Mouse (Mus musculus) testis, adult 2 months (tissue): ENCODE results near the gene Plxna4. TPM values are rescaled to one million over a fixed set of nuclear protein-coding genes. Genes with fewer than 3 reads are reported as not detected.

Experiments used
- H3K27ac ChIP-seq: fragments of 200-500 bp; 2 replicates; pipeline ENCODE4 v1.5.1; 2012; ENCODE audit warnings: low read depth, low read length; ENCODE audit not compliant: control insufficient read depth, insufficient read depth
- H3K27me3 ChIP-seq: fragments of 200-500 bp; 2 replicates; pipeline ENCODE4 v1.6.1; 2012; ENCODE audit warnings: mild to moderate bottlenecking, low read length, moderate library complexity; ENCODE audit not compliant: control insufficient read depth, insufficient read depth
- H3K36me3 ChIP-seq: fragments of 200-500 bp; 2 replicates; pipeline ENCODE4 v1.6.1; 2012; ENCODE audit warnings: mild to moderate bottlenecking, low read length; ENCODE audit not compliant: control insufficient read depth, insufficient read depth
- H3K4me1 ChIP-seq: fragments of 200-500 bp; 2 replicates; pipeline ENCODE4 v1.6.1; 2012; ENCODE audit warnings: low read length; ENCODE audit not compliant: control insufficient read depth, insufficient read depth
- H3K4me3 ChIP-seq: fragments of 200-500 bp; 2 replicates; pipeline ENCODE4 v1.5.1; 2012; ENCODE audit warnings: low read depth, mild to moderate bottlenecking, low read length, moderate library complexity, mixed read lengths; ENCODE audit not compliant: control insufficient read depth
- CTCF ChIP-seq: fragments of 200-500 bp; IDR thresholded peaks from 2 replicates; pipeline ENCODE4 v1.5.1; 2012; ENCODE audit warnings: low read depth, mild to moderate bottlenecking, inconsistent platforms, low read length, moderate library complexity; ENCODE audit not compliant: control insufficient read depth, insufficient read depth, insufficient replicate concordance
- POLR2A ChIP-seq: fragments of 200-500 bp; IDR thresholded peaks from 2 replicates; pipeline ENCODE4 v1.6.1; 2012; ENCODE audit warnings: low read depth, mild to moderate bottlenecking, inconsistent platforms, low read length, moderate library complexity; ENCODE audit not compliant: control insufficient read depth
- polyA plus RNA-seq: library from polyadenylated mRNA; depleted of rRNA; stranded (reverse); fragments of >200 nt; gene quantifications from 2 replicates; pipeline ENCODE4 v1.2.3, GENCODE M21; 2012

The Plxna4 gene
- polyA plus RNA-seq, 1 experiment = 0.62 TPM

DNA sequence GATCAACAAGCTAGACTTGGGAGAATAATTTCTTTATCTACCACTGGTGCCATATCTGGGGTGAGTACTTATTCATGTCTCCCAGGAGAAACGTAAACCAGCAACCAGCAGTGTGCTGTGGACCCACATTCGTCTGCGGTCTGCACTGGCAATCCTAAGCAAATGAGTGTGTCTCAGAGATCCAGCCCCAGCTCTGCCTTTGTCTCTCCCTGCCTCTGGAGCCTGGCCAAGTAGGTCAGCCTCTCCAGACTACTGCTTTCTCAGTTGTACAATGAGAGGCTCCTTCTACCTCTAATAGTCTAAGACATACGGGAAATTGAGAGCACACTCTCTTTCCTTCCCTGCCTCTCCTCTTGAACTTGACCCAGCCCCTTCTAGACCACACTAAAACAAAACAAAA is 316.5 kb downstream of the Plxna4 start:
- Histone ChIP-seq H3K4me3 (no peak overlapping the region), H3K27ac (no peak overlapping the region)
- TF ChIP-seq CTCF (no peak), POLR2A (no peak)

DNA sequence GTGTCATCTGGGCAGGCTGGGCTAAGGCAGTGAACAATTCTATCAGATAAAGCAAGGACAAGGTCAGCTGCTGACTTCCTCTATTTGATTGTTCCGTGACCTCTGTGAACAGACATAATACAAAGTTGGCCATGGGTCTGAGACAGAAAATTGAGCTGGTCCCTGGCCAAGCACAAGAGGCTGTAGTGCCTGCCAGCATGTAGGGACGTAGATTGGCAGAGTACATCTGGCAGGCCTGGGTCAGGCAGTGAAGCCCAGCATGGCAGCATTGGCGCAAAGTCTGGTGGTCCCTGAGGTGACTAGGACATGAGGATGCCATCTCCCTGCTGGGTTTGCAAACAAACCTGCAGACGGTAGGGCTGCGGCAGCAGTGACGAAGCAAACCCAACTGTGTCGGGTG is 321.9 kb downstream of the Plxna4 start:
- TF ChIP-seq CTCF (no peak), POLR2A (no peak)
- Histone ChIP-seq H3K27me3 (no peaks in the 10 kb centered on the region), H3K4me1 (no peaks in the 10 kb centered on the region), H3K4me3 (no peak overlapping the region), H3K27ac (no peak overlapping the region), H3K36me3 (no peaks in the 10 kb centered on the region)

More for the DNA sequence above, 316.5 kb downstream of the Plxna4 start:
- Histone ChIP-seq H3K4me1 (no peaks in the 10 kb centered on the region), H3K27me3 (no peaks in the 10 kb centered on the region), H3K36me3 (no peaks in the 10 kb centered on the region)

- TF ChIP-seq POLR2A (no peak), CTCF (no peak)
- no peaks in the 10 kb centered on the region for H3K36me3 ChIP-seq
- H3K4me3 ChIP-seq = no peak overlapping the region
- no peak overlapping the region for H3K27ac ChIP-seq
- no peaks in the 10 kb centered on the region for H3K4me1 ChIP-seq
- H3K27me3 ChIP-seq = no peaks in the 10 kb centered on the region
Observed at GRCm38 (mm10) chr6:32261339-32261738, 326.7 kb downstream of the Plxna4 start.

DNA sequence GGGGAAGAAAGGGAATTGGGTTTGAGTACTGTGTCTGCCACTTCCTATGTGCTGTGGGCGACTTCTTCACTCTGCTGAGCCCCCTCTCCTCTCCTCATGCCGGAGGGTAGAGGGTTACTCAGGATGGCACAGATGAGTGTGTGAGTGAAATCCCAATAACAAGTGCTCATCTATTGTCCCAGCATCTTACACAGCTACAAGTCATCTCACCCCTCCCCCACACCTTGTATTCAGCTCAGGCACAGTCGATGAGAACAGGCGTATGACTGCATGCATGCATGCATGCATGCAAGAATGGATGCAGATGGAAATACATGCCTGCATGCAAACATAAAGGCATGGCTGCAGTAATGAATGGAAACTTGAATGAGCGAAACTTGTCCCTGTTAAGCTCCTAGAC is 327.7 kb downstream of the Plxna4 start:
- Histone ChIP-seq H3K4me1 (no peaks in the 10 kb centered on the region), H3K27ac (no peak overlapping the region), H3K36me3 (no peaks in the 10 kb centered on the region), H3K4me3 (no peak overlapping the region), H3K27me3 (no peaks in the 10 kb centered on the region)
- no peak for TF ChIP-seq POLR2A
- TF ChIP-seq CTCF = no peak

DNA sequence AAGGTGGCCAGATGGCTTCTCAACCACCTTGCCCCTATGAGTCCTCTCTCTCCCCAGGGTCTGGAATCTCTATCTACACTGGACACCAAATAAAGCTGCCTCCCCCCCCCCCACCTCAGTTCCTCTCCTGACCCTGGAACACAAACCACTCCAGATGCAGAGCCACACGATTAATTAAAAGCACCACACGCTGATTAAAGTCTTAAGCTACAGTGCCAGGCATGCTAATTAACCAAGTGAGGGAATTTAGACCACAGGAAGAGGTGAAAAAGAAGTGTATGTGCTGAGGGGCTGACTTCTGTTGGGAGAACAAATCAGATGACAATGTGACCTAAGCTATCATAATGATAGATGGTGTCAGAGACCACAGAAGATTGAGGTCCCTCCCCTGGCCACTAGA is 332.8 kb downstream of the Plxna4 start:
- Histone ChIP-seq H3K27ac (no peak overlapping the region), H3K4me3 (no peak overlapping the region), H3K27me3 (no peaks in the 10 kb centered on the region), H3K4me1 (no peaks in the 10 kb centered on the region), H3K36me3 (no peaks in the 10 kb centered on the region)
- no peak for TF ChIP-seq POLR2A
- TF ChIP-seq CTCF = no peak

GRCm38 (mm10) chr6:32252168-32252567 is 335.8 kb downstream of the Plxna4 start:
- TF ChIP-seq POLR2A = no peak
- no peak for TF ChIP-seq CTCF
- H3K27ac ChIP-seq = no peak overlapping the region

DNA sequence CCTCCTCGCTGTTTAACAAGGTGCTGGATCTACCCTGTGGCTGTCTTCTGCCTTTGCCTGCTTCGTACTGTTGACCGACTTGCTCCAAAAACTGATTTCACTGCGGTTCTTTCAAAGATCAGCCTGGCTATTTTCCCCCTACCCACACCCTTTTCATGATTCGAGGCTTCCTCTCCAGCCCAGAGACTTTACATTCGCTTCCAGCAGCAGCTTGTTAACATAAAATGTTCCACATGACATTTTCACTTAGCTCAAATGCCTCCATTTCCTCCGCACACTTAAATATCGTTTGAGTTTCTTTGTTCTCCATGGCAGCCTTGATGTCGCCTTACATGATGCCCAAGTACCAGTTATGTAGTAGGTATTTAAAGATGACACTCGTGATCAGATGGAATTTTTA is 336.3 kb downstream of the Plxna4 start:
- H3K4me1 ChIP-seq = no peaks in the 10 kb centered on the region
- TF ChIP-seq POLR2A = no peak
- no peak for TF ChIP-seq CTCF
- no peaks in the 10 kb centered on the region for H3K36me3 ChIP-seq
- H3K27ac ChIP-seq = no peak overlapping the region
- no peak overlapping the region for H3K4me3 ChIP-seq
- H3K27me3 ChIP-seq = no peaks in the 10 kb centered on the region

More at GRCm38 (mm10) chr6:32252168-32252567, 335.8 kb downstream of the Plxna4 start:
- Histone ChIP-seq H3K4me1 (no peaks in the 10 kb centered on the region), H3K36me3 (no peaks in the 10 kb centered on the region), H3K27me3 (no peaks in the 10 kb centered on the region), H3K4me3 (no peak overlapping the region)

DNA sequence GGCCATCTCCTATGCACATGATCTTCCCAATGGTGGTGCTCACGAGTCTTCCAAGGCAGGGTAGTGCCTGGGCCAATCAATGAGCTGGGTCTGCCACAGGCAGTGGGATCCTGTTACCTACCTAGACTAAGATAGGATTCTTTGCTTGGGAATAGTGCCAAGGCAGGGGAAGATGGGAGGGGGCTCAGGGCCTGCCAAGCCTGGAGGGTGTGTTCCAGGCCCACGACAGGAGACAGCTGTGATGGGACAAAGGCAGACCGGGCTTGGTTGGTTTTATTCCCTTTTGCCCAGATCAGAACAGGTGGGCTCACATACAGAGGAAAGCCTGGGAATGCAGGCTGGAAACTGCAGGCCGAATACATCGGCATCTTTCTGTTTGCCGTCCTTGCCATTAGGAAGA is 342.0 kb downstream of the Plxna4 start:
- Histone ChIP-seq H3K4me1 (no peaks in the 10 kb centered on the region), H3K27ac (no peak overlapping the region), H3K4me3 (no peak overlapping the region), H3K36me3 (no peaks in the 10 kb centered on the region), H3K27me3 (no peaks in the 10 kb centered on the region)
- TF ChIP-seq POLR2A (no peak), CTCF (no peak)
